Mouse (Mus musculus) stomach, embryonic 16.5 days (tissue): Measurements from ENCODE around the gene Strip2. TPM values are rescaled to one million over a fixed set of nuclear protein-coding genes. Genes with fewer than 3 reads are reported as not detected.

Source experiments
- ATAC-seq: fragments of 200-750 bp; cut with Nextera tagmentation; 2 replicates; pipeline ENCODE4 v1.8.0; 2017; ENCODE audit warnings: moderate number of reproducible peaks, moderate TSS enrichment; ENCODE audit not compliant: insufficient read depth, low FRiP score
- H3K27ac ChIP-seq: fragments of 300-500 bp; sonication (generic); 2 replicates; pipeline ENCODE4 v1.5.1; 2014; ENCODE audit warnings: low read length
- H3K27me3 ChIP-seq: fragments of 300-500 bp; sonication (generic); 2 replicates; pipeline ENCODE4 v1.6.1; 2014; ENCODE audit warnings: low read length, control low read depth, mixed read lengths; ENCODE audit not compliant: control insufficient read depth, insufficient read depth
- H3K36me3 ChIP-seq: fragments of 300-500 bp; sonication (generic); 2 replicates; pipeline ENCODE4 v1.6.1; 2014; ENCODE audit warnings: low read length; ENCODE audit not compliant: control insufficient read depth, insufficient read depth
- H3K4me1 ChIP-seq: fragments of 300-500 bp; sonication (generic); 2 replicates; pipeline ENCODE4 v1.6.1; 2014; ENCODE audit warnings: low read length, control low read depth, mixed read lengths; ENCODE audit not compliant: control insufficient read depth, insufficient read depth
- H3K4me2 ChIP-seq: fragments of 300-500 bp; sonication (generic); 2 replicates; pipeline ENCODE4 v1.6.1; 2014; ENCODE audit warnings: low read depth, low read length, mixed read lengths
- H3K4me3 ChIP-seq: fragments of 300-500 bp; sonication (generic); replicated peaks from 2 replicates; pipeline ENCODE4 v1.5.1; 2014; ENCODE audit warnings: mild to moderate bottlenecking, low read length
- H3K9ac ChIP-seq: fragments of 300-500 bp; sonication (generic); 2 replicates; pipeline ENCODE4 v1.6.1; 2014; ENCODE audit warnings: low read length
- H3K9me3 ChIP-seq: fragments of 300-500 bp; sonication (generic); replicated peaks from 2 replicates; pipeline ENCODE4 v1.6.1; 2016; ENCODE audit warnings: low read length, control low read depth; ENCODE audit not compliant: control insufficient read depth
- WGBS: fragments of 180-500 bp; shearing (Covaris S2); extraction: QIAGEN DNeasy Blood & Tissue Kit; methylation state at CpG from one replicate; pipeline ENCODE4 v1.1.7; 2014; 5-methylcytosine and 5-hydroxymethylcytosine counted together
- microRNA-seq: library from miRNA; unstranded; fragments of <30 nt; microRNA quantifications from one replicate; pipeline ENCODE4, GENCODE M21; 2016
- polyA plus RNA-seq: library from polyadenylated mRNA; unstranded; fragments of >200 nt; fragmentation: Nextera tagmentation; extraction: Ambion mirVana; gene quantifications from 2 replicates; pipeline ENCODE4 v1.2.1, GENCODE M21; 2015

The Strip2 gene
- polyA plus RNA-seq, 1 experiment from 2014 or later: 0.37 TPM

- Histone ChIP-seq H3K27me3 (no peaks in the 10 kb centered on the region), H3K4me2 (no peak overlapping the region), H3K9ac (no peak overlapping the region), H3K4me3 (no peak overlapping the region), H3K27ac (no peak overlapping the region), H3K9me3 (no peaks in the 10 kb centered on the region), H3K4me1 (no peaks in the 10 kb centered on the region), H3K36me3 (no peaks in the 10 kb centered on the region)
- 78% methylated on average over 7 of the region's 7 CpGs for WGBS
- ATAC-seq: no peak
Observed at GRCm38 (mm10) chr6:30009204-30009603, 92.4 kb downstream of the Strip2 start.

Small RNA genes lying within 50 kb of the gene (microRNA-seq; reads per million reads assigned to microRNA genes)
- not detected for gene Gm23049

Other genes starting within 250 kb of the Strip2 start
- 4.0 and 5.2 TPM in 2 replicates for gene Tspan33, start 222.8 kb upstream of the Strip2 start, polyA plus RNA-seq
- 20.1 and 23.6 TPM in 2 replicates for gene Smo, start 181.5 kb upstream of the Strip2 start, polyA plus RNA-seq
- gene Ahcyl2, start 149.0 kb upstream of the Strip2 start, polyA plus RNA-seq: 45.8 and 48.0 TPM in 2 replicates
- 45.4 and 46.0 TPM in 2 replicates for gene Nrf1, start 131.0 kb downstream of the Strip2 start, polyA plus RNA-seq